Mouse (Mus musculus) left cerebral cortex, postnatal 36 days (tissue): ENCODE measurements at regions not wholly inside any gene's neighbourhood (a gene's known extent, or its start where the extent isn't known, plus 50 kb on each side); places are given as distances from the start of the nearest gene placed in this dataset.
"Not testable (repeated sequence)": the region's sequence is repeated elsewhere in the genome, so short reads cannot be mapped to it uniquely, and the experiment has no call there.

Source experiments
- DNase-seq, 2 experiments: peaks; one replicate each; pipeline ENCODE4 v3.0.0; 2021 to 2022; ENCODE audit warnings: low spot score in 2 of 2, mixed read lengths in 1 of 2
- intact Hi-C: fragments of 180-260 bp; cut with DNase I; formaldehyde crosslinking; loops from one replicate; pipeline ENCODE4 v1.15.1; 2025

GRCm38 (mm10) chr3:130797956-130798355 lies 67.8 kb upstream of the Rpl34 start:
- DNase-seq, intact Hi-C loops: not testable (repeated sequence)

- intact Hi-C loops, result no loop called here
- DNase-seq, result no peak
Observed at GRCm38 (mm10) chr3:130796531-130796930, 66.3 kb upstream of the Rpl34 start.

DNA sequence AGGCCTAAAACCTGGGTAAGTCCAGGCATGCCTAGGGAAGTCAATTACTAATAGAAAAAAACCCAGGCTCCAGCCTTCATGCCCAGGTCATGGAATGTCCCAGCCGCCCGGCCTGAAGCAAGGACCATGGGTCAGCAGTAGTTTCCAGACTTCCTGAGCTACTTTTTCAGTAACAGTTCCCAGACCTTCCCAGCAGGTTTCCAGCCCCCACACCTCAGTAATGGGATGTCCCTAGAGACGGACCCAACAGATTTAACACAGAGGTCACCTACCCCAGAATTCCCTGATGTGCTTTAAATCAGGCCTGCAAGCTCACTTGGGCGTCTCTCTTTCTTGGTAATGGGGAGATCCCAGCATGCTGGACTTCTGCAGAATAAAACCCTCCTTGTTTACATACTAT lies 65.2 kb upstream of the Rpl34 start:
- no peak for DNase-seq
- intact Hi-C loops, result no loop called here

DNA sequence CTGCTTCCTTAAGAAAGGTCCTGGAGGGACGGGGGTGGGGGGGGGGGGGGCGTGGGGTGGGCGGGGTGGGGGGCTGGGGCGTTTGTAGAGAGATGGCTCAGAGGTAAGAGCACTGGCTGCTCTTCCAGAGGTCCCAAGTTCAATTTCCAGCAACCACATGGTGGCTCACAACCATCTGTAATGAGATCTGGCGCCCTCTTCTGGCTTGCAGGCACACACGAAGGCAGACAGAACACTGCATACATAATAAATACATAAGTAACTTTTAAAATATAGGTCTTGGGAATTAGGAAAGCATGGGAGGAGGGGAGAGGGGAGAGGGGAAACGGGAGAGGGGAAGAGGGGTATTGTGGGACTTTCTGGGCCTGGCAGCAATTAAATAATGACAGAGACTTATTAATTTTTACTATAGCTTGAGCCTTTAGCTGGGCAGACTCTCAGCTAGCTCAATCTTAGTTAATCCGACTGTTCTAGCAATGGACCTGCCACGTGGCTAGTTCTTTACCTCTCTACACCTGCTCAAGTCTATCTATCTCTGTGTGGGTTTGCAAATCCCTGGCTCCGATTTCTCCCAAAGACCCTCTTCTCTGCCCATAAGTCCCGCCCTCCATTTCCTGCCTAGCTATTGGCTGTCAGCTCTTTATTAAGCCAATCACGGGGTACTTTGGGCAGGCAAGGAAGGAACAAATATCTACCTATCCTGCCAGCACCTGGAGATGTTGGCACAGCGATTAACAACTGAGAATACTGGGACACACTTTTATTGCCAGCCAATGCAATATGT lies 64.1 kb upstream of the Rpl34 start:
- intact Hi-C loops, result no loop called here
- DNase-seq, result no peak

- no peak for DNase-seq
- intact Hi-C loops, result no loop called here
Observed at GRCm38 (mm10) chr3:130780706-130781240, 50.6 kb upstream of the Rpl34 start.
